Mouse (Mus musculus) gastrocnemius, postnatal 14 days (tissue): ENCODE measurements at regions not wholly inside any gene's neighbourhood (a gene's known extent, or its start where the extent isn't known, plus 50 kb on each side); places are given as distances from the start of the nearest gene placed in this dataset.

ENCODE experiments used
- DNase-seq: peaks from one replicate; pipeline ENCODE4 v3.0.0; 2021; ENCODE audit warnings: mixed read lengths
- intact Hi-C: fragments of 180-260 bp; cut with DNase I; formaldehyde crosslinking; loops from one replicate; pipeline ENCODE4 v1.15.1; 2025; ENCODE audit warnings: low total_unique reads

DNA sequence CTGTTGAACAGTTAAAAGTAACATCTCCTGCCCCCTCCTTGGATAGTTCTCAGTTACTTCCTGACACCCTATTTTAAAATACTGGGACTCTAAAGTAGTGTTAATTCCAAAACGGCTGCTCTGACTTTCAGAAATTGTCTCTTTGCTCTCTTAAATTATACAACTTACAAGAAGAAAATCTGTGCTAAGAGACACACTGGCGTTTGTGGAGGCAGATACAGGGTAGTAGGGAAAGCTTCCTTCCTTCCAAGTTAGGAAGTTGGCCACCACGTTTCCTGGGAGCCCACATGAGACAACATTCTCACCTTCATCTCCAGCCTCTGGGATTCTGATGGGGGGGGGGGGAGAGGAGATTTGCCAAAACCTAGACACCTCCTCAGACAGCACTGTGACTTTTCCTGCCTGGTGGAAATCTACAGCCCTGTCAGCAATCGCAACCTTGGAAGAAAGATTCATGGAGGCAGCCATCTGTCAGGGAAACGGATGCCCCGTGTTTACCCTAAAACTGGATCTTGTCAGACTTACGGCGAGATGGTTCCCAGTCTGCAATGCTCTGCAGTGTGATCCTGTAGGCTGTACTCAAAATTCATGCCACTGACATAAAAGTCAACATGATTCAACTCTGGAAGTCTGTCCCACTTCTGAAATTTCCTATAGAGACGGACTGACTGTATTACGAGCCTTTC, 121.0 kb upstream of the Chrm2 start:
- intact Hi-C loops: no loop called here
- DNase-seq: no peak

DNA sequence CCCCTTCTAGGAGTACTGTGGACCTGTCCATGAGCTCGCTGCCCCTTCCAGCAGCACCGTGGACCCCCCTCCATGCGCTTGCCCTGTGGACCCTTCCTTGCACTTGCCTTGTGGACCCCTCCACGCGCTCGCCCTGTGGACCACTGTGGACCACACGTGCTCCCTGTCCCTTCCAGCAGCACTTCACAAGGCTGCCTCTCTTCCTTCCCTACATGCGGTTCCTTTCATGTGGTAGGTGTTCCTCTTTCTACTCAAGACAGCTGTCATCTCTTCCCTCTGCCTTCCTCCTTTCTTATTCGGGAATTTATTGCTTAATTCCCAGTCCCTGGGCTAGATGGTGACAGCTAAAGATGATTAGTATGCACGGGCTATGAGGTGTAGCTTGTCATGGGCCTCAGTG, 101.2 kb upstream of the Chrm2 start:
- no peak for DNase-seq
- intact Hi-C loops: no loop called here

DNA sequence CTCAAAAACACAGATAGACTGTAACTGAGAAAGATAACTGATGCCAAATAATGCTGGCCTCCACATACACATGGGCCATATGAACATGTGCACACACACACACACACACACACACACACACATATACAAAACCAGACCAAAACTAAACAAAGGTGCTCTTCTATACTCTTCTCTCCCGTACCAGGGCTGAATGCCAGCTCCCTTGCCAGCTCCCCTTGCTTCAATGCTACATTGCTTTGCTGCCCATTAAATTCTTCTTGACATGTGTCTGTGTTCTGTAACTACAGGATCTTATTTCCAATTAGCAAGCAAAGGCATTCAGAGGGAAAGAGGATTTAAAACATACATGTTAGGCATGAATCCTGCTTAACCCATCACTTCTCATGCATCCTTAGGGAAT, 74.3 kb upstream of the Chrm2 start:
- DNase-seq: no peak
- intact Hi-C loops: no loop called here
